Mouse (Mus musculus): ENCODE measurements around the gene Nxf1.
A peak's percentile ranks its signal among the peaks of the same experiment; 100 is the strongest.

The Nxf1 gene

DNA sequence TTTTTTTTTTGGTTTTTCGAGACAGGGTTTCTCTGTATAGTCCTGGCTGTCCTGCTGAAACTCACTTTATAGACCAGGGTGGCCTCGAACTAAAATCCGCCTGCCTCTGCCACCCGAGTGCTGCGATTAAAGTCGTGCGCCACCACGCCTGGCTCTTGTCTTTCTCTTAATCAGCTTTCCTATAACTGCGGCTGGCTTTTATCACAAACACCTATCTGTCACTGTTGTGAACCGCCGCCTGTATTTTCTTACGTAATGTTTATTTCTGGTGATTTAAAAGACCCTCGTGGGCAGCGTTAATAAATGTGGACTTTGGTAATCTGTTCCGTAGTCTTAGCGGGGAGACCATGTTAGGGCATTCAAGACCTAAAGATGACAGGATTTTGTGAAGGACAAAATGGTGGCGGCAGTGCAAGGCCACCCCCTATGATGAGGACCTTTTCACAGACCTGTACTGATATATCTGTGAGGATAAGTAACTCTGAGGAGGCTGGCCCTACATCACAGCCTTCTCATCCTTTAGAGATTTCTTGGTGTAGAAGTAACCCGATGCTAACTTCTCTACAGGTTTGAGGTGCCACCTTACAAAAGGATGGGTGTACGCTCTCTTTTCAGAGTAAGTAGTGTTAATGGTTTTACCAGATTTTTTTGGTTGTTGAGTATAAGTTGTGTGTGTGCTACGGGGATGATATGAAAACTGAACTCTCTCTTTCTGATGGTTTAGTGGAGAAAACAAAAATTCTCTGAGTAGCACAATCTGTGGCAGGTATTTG lies 33.1 kb upstream of the Nxf1 start:
- no peak for DNase-seq (ENCODE audit: low read depth, low spot score)

DNA sequence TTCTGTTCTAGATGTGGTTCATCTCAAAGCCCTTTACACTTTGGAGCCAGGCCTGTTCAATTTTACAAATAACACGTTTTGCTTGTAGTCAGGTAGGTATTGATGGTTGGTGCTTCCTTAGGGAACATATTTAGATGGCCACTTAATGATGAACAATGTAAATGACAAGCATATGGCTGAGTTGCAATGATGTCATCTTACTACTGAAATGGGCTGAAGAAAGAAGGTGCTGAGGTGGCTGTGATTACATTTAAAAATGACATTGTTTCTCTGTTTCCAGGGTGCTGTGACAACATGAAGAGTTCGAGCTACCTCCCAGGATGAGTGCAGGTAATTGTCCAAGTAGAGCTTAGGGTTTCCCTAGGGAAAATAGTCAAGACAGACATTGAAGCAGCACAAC lies 32.5 kb upstream of the Nxf1 start:
- DNase-seq (ENCODE audit: low read depth, low spot score), result no peak

DNA sequence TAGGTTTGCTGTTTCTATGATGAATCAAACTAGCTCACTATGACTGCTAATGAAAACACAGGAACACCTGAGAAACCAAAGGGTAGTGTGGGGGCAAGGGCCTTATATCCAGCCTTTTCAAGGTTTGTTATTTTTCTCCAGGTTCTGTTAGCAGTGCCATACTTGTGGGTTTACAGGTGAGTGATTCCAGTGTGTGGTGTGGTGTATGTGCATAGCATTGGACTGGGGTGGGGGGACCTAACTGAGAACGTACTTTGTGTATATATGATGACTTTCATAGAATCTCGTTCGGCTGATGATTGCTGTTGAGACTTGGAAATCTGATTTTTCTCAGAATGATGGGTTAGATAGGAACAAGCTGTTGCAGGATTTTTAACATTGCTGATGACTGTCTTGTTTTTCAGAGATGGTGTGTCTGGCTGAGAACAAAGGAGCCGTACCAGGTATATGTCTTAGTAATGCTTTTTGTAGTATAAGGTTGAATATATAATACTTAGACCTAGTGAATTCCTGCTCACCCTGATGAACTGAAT lies 31.7 kb upstream of the Nxf1 start:
- no peak for DNase-seq (ENCODE audit: low read depth, low spot score)

DNA sequence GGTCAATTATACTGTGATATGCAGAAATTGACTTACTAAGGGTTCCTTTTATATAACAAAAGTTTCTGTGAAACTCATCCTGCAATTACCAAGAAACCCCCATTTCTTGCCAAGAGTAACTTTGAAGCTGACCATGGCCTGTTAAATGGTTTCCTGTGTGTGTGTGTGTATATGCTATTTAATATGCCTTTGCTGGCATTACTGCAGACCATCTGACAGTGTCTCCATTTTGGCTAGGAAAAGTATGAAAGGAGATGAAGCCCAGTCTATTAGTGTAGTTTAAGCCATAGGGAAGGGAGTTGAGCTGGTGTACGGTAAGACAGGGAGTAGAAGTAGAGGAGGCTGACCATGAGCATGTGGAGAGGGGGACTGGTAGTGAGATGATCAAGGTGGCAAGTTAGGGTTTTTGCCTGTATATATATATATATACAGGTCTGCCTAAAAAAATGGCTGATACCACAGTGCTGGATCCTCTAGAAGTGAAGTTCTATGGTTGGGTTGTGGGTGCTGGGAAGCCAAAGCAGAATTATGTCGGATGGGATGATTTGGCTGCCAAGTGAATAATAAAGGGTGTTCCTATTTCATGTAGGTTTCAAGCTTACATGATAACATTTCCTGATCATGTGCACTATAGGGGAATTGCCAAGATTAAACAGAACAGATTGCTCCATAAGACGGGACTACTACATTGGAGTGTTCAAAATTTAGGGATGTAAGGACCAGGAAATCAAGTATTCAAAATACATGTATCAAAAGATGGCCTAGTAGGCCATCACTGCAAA lies 30.1 kb upstream of the Nxf1 start:
- peak; percentile 79 for DNase-seq (ENCODE audit: low read depth, low spot score)

DNA sequence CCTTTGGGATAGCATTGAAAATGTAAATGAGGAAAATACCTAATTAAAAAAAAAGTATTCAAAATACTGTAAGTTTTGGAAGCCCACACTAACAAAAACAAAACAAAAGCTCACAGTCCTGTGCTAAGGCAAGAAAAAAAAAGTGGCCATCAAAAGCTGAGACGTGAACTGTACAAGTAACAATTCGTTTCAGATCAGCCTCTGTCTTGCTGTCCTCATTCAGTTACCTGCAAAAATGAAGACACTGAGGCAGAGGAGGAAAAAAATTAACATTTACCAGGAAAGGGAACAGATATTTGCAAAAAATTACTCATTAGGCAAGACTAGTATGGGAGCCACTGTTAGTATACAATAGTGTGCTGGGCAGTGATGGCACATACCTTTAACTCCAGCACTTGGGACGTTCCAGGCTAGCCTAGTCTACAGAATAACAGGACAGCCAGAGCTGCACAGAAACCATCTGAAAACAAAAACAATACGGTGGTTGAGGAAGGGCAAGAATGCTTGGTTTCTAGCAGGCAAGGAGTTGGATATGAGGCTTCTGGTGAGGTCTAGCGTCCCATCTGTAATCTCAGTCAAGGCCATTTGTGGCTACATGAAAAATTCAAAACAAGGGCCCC lies 29.3 kb upstream of the Nxf1 start:
- DNase-seq (ENCODE audit: low read depth, low spot score), result peak; percentile 87

DNA sequence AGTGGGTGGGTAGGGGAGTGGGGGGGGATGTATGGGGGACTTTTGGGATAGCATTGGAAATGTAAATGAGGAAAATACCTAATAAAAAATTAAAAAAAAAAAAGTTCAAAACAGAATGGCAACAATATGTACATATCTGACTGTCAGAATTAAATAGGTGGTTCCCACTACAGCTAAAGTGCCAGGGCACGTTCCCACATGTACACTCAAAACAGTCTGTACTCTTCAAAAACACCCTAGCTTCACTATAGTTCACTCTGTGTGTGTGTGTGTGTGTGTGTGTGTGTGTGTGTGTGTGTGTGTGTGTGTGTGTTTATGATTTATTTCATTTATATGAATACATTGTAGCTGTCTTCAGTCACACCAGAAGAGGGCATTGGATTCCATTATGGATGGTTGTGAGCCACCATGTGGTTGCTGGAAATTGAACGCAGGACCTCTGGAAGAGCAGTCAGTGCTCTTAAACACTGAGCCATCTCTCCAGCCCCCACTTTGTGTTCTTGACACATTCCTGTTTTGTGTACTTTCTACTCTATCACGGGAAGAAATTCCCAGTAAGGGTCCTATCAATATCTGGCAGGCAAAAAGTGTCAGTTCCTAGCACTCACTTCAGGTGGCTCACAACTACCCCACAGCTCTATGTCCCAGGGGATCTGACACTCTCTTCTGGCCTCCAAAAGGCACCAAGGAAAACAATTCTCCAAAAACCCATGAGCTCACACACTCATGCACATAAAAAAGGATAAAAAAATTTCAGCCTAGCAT lies 28.4 kb upstream of the Nxf1 start:
- DNase-seq (ENCODE audit: low read depth, low spot score), result peak; percentile 63

DNA sequence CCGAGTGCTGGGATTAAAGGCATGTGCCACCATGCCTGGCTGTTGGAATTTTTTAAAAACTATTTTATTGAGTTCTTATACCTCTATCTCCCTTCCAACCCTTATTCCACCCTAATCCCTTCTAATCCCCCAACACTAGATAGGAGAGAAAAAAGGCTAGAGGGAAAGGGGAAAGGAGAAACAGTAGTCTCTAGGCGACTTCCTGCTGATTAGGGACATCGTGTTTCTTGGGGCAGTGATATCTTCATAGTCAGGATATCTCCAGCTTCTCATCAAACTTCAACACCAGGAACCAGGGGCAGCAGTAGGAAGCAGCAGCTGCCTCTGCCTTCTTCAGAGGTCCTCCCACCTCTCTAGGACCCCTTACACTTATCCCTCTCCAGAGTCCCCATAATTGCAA lies 22.5 kb upstream of the Nxf1 start:
- DNase-seq (ENCODE audit: low read depth, low spot score), result no peak

DNA sequence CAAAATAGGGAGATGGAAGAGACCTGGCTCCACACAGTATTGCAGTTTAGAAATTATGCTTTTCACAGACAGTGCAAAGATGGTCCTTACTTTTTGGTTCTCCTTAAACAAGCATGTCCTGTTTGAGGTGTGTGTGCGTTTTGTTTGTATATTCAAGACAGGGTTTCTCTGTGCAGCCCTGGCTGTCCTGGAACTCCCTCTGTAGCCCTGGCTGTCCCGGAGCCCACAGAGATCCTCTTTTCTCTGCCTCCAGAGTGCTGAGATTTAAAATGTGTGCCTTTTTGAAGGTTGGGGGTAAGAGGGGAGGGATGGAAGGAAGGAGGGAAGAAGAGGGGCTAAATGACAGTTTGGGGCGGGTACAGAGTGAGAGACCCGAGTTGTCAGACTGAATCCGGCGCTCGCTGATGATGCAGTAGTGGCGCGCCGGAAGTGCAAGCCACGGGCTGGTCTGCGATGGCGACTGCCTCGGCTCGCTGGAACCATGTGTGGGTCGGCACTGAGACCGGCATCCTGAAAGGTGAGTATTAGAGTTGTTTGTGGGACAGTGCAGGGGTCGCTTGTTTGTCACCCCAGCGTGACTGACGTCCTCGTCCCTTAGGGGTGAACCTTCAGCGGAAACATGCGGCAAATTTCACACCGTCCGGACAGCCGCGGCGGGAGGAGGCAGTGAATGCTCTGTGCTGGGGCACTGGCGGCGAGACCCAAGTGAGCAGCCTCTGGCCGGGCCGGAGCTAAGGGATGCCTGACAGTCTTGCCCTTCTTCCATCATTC lies 21.3 kb upstream of the Nxf1 start, which contains the start of gene Wdr74:
Gene Wdr74 (plus strand): TSS at position 439 of the 771 bp plus-strand sequence.
- DNase-seq (ENCODE audit: low read depth, low spot score), result peak; percentile 96

DNA sequence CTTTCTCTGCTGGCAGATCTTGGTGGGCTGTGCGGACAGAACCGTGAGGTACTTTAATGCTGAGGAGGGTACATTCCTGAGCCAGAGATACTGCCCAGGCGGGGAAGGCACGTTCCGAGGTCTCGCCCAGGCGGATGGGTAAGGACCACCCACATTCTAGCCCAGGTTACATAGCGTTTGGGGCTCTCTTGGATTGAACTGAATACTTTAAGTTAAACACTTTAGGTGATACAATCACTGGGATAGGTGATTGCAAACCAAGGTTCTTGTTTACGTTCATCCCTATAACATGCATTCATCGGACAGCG lies 20.8 kb upstream of the Nxf1 start:
- DNase-seq (ENCODE audit: low read depth, low spot score), result peak; percentile 77

DNA sequence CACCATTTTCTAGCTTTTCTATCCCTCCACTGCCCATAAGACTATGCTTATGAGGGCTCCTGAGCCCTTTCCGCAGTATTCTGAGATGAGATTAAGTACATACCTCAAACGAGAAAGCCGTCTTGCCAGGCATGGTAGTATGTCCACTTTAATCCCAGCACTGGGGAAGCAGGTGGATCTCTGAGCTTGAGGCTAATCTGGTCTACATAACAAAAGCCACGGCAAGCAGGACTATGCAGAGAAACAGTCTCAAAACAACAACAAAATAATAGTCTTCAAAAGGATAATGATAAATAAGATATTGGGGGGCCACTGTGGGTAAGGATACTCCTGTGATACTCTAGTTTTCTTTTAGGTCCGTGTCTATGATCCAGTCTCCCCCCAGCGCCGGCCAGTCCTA lies 18.0 kb upstream of the Nxf1 start:
- DNase-seq (ENCODE audit: low read depth, low spot score), result no peak

DNA sequence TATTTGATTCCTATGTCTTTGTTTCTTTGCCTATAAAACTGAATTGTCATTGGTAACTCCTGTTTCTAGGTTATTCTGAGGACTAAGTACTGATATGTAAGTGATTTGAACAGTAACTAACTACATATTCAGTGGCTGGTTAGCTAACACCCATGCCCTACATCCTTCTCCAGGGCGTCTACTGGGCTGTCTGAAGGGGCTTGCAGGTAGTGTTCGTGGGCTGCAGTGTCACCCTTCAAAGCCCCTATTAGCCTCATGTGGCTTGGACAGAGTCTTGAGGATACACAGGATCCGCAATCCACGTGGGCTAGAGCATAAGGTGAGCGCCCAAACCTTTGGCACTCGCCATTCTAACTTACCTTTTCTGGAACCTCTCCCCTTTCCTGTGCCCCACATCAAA lies 17.2 kb upstream of the Nxf1 start:
- DNase-seq (ENCODE audit: low read depth, low spot score), result no peak

DNA sequence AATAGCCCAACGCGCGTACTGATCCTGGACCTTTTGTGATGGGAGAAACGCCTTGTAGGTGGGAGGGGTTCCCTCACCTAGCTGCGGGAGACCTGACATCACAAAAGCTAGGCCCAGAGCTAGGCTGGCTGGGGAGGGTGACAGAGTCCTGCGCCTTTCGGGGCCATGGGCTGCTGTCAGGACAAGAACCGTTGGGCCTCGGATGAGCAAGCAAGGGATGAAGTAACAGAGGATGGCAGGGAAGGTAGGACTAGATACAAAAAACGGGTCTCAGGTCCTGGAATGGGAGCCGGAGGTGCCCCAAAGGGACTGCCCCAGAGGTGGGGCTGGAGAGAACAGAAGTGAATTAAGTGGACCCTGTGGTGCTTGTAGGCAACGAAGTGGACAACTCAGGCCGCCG lies 16.3 kb upstream of the Nxf1 start, which contains the start of gene 1700092M07Rik:
Gene 1700092M07Rik (plus strand): TSS at position 116 of the 400 bp plus-strand sequence.
- peak; percentile 74 for DNase-seq (ENCODE audit: low read depth, low spot score)

DNA sequence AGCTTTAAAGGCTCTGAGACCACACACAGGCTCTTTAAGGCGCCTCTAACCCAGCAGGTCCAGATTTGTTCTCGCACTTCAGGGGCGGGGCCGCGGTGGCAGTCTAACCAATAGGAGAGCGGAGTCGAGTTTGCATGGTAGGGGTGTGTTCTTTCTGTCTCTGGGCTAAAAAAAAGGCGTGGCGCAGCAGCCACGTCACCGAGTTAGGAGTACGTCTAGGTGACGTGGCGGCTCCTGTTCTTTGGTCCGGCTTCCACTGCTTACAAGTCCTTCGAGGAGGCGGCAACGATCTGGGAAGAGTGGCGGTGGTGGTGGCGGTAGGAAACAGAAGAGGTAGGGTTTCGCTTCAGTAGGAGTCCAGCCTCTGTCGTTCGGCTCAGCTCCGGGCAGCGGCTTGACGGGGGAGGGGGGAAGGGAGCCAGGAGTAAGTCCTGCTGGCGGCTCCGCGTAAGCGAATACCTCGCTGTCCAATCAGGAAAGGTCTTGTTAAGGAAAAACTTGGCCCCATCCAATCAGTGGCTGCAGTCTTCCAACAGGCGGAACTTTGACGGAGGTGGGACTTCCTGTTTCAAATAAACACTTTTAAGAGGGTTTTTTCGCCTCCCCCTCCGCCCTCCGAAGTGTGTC lies 15.5 kb upstream of the Nxf1 start, which contains the start of gene Stx5a:
Gene Stx5a (plus strand): TSS at position 171 of the 627 bp plus-strand sequence.
- peak; percentile 99 for DNase-seq (ENCODE audit: low read depth, low spot score)

DNA sequence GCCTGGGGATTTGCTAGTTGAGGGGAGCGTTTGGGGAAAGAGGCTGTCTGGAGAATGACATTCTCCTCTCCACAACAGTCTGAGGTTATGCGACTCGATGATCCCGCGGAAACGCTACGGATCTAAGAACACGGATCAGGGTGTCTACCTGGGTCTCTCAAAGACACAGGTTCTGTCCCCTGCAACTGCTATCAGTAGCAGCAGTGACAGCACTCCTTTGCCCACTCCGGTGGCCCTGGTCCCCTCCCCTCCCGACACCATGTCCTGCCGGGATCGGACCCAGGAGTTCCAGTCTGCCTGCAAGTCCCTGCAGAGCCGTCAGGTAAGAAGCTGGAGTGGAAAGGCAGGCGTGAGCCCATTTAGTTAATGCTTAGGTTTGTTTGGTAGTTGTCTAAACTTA lies 14.7 kb upstream of the Nxf1 start:
- DNase-seq (ENCODE audit: low read depth, low spot score), result no peak

DNA sequence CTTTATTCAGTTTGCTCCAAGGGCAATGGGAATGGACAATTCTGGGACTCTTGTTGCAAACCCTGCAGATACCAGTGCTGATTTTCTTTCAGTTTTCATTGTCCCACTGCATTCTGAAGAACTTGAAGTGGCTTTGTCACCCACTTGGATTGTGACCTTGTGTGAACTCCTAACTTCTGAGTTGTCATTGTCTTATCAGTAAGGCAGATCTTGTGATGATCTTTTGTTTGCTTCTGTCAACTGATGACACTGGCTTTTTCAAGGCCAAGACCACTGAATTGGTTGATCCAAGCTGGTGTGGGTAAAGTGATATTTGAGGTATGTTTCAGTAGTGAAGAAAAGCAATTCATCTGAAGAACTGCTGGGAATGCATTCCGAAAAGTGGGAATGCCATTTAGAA lies 11.5 kb upstream of the Nxf1 start:
- no peak for DNase-seq (ENCODE audit: low read depth, low spot score)

DNA sequence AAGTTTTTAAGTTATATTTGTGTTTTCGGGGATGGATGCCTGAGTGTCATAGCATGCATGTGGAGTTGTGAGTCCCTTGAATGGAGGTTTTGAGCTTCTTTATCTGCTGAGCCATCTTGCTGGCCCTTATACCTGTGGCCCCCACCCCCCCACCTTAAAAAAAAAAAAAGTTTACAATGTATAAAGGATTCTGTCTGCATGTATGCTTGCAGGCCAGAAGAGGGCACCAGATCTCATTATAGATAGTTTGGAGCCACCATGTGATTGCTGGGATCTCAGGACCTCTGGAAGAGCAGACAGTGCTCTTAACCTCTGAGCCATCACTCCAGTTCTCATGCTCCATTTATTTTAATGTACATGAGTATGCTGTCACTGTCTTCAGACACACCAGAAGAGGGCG lies 9.5 kb upstream of the Nxf1 start:
- DNase-seq (ENCODE audit: low read depth, low spot score), result peak; percentile 69

DNA sequence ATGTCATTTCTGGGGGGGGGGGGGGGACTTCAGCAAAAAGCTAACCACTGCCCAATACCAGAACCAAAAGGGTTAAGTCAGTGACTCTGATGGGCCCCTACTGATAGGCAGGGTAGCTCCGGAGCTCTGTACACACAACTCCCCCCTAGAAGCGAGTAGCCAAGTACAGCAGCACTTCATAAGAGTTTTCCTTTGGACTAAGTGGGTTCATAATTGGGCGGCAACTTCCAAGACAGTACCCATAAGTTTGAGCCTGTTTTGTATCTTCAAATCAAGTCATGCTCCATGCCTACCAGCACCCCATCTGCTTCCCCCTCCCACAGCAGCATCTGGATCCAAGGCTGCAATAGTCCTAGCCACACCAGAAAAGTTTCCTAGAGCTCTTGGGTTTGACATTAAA lies 1.2 kb upstream of the Nxf1 start:
- DNase-seq (ENCODE audit: low read depth, low spot score), result no peak

DNA sequence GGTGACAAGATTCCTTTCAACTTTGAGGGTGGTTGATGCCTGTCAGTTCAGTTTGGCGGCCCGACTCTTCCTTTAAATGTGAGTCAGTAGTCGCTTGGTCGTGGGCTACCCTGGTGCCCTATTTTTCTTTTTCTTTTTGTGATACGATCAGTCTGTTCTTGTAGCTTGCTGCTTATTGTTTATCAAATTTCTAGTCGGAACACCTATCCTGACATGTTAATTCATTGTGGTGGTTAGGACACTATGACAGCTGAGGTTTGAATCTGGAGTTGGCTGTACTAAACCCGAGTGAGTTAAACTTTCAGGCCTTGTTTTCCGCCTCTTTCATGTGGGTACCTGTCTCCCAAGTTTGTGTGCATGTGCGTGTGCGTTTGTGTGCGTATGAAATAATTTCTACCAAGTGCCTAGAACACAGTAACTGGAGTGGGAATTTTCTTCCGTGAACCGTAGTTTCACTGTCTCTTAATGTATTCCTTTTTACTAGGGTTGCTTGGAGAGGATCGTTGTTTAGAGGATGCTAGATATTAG lies 662 bp downstream of the Nxf1 start:
- no peak for DNase-seq (ENCODE audit: low read depth, low spot score)

DNA sequence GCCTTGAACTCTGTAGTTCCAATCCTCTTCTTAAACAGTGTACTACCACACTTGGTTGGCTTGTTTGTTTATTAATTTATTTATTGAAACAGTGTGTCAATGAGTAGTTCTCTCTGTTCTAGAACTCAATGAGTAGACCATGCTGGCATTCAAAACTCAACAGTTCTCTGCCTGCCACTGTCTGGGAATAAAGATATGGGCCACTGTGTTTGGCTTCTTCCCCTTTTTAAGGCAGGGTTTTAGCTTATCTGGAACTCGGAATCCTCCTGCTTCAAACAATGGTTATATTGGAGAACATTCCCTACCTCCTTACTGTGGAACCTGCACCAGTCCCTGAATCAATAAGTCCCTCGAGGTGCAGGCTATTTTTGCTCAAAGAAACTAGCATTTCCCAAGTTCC lies 2.0 kb downstream of the Nxf1 start:
- no peak for DNase-seq (ENCODE audit: low read depth, low spot score)

DNA sequence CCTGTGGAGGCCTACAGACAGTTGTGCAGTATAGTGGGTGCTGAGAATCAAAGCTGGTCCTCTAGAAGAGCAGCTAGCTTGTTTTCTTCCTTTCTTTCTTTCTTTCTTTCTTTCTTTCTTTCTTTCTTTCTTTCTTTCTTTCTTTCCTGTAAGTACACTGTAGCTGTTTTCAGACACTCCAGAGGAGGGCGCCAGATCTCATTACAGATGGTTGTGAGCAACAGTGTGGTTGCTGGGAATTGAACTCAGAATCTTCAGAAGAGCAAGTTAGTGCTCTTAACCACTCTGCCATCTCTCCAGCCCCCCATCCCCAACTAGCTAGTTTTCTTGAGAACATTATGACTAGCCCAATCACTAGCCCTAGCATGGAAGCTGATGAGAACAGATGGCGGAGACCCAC lies 3.9 kb downstream of the Nxf1 start:
- DNase-seq (ENCODE audit: low read depth, low spot score), result peak; percentile 35

Data from ZHBTc4 (cell line).